Mouse (Mus musculus) c-Kit-negative CD71-positive TER-119-positive erythroid progenitor cells, embryonic 14.5 days (primary cell): ENCODE results near the gene S1pr1.

Experiments
- DNase-seq: peaks from one replicate; pipeline ENCODE4 v3.0.0-alpha.2; 2013; ENCODE audit warnings: low read depth, low spot score

The S1pr1 gene

GRCm38 (mm10) chr3:115711924-115712807 lies 2.7 kb downstream of the S1pr1 start:
- DNase-seq: no peak

- DNase-seq: no peak
Observed at GRCm38 (mm10) chr3:115711393-115711792, 3.5 kb downstream of the S1pr1 start.

- DNase-seq: no peak
Observed at GRCm38 (mm10) chr3:115710051-115710450, 4.8 kb downstream of the S1pr1 start.

- no peak for DNase-seq
Observed at GRCm38 (mm10) chr3:115709118-115709574, 5.7 kb downstream of the S1pr1 start.

GRCm38 (mm10) chr3:115706736-115707135 lies 8.1 kb downstream of the S1pr1 start:
- no peak for DNase-seq

GRCm38 (mm10) chr3:115704254-115704908 lies 10.5 kb downstream of the S1pr1 start:
- DNase-seq: no peak

- DNase-seq: no peak
Observed at GRCm38 (mm10) chr3:115703720-115704119, 11.2 kb downstream of the S1pr1 start.

GRCm38 (mm10) chr3:115702089-115702488 lies 12.8 kb downstream of the S1pr1 start:
- no peak for DNase-seq

- DNase-seq: no peak
Observed at GRCm38 (mm10) chr3:115695194-115695891, 19.5 kb downstream of the S1pr1 start.

- DNase-seq: no peak
Observed at GRCm38 (mm10) chr3:115694168-115694567, 20.7 kb downstream of the S1pr1 start.

GRCm38 (mm10) chr3:115693390-115693789 lies 21.5 kb downstream of the S1pr1 start:
- no peak for DNase-seq

GRCm38 (mm10) chr3:115692857-115693256 lies 22.0 kb downstream of the S1pr1 start:
- no peak for DNase-seq

GRCm38 (mm10) chr3:115692384-115692783 lies 22.5 kb downstream of the S1pr1 start:
- DNase-seq: no peak

- no peak for DNase-seq
Observed at GRCm38 (mm10) chr3:115689920-115690319, 25.0 kb downstream of the S1pr1 start.

GRCm38 (mm10) chr3:115689352-115689751 lies 25.5 kb downstream of the S1pr1 start:
- DNase-seq: no peak

GRCm38 (mm10) chr3:115687821-115688220 lies 27.1 kb downstream of the S1pr1 start:
- no peak for DNase-seq

GRCm38 (mm10) chr3:115682328-115683088 lies 32.4 kb downstream of the S1pr1 start:
- DNase-seq: no peak

GRCm38 (mm10) chr3:115681184-115681583 lies 33.7 kb downstream of the S1pr1 start:
- no peak for DNase-seq

- DNase-seq: no peak
Observed at GRCm38 (mm10) chr3:115679022-115679421, 35.9 kb downstream of the S1pr1 start.

GRCm38 (mm10) chr3:115675546-115676535 lies 39.0 kb downstream of the S1pr1 start:
- no peak for DNase-seq
